Mouse (Mus musculus): ENCODE measurements at regions not wholly inside any gene's neighbourhood (a gene's known extent, or its start where the extent isn't known, plus 50 kb on each side); places are given as distances from the start of the nearest gene placed in this dataset.
A peak's percentile ranks its signal among the peaks of the same experiment; 100 is the strongest.

DNA sequence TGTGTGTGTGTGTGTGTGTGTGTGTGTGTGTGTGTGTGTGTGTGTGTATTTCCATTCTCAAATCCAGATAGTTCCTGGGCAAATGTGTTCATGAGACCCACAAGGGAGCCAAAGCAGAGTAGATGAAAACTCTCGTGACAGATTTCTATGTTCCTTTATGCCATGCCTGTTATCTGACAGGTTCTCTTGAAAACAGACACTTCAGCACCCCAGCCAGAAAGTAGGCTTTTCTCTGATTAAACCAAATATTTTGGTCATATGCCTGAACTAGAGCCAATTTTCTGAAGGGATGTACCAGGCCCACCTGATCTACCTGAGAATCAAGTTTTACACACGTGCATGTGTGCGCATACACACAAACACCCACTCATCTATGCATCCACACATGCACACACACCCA lies 95.5 kb downstream of the Psat1 start:
- no peak for DNase-seq (ENCODE audit: low spot score)

DNA sequence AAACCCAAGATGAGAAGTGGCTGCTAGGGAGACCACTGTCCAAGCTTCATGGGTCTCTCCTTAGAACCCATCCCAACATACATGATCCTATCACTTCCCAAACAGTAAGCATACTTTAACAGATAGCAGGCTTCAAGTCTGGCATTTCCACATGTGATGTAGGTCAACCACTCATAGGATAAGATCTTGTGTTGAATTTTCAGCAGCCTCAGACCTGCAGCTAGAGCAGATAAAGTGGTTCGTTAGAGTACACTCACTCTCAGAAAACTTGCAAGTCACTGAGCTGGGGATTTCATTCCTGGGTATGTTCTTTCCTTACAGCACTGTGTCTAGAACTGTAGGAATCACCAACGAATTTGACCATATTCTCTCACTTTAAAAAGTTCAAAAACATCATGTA lies 96.4 kb downstream of the Psat1 start:
- DNase-seq (ENCODE audit: low spot score): no peak

DNA sequence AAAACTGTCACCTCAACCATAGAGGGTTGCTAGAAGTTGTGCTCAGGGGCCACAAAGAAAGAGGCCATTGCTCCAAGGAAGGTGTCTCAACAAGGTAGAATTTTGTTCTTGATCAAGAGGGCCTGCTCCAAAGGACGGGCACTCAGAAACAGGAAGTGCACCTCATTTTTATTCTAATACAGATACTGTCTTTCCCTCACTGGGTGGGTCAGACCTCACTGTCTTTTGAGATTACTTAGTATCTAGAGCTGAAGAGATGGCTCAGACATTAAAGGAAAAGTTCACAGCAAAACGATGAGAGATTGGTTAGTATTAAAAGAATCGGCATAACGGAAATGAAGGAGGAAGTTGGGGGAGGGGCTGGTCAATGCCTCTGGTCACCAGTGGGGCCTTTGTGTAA lies 97.9 kb downstream of the Psat1 start:
- DNase-seq (ENCODE audit: low spot score): no peak

DNA sequence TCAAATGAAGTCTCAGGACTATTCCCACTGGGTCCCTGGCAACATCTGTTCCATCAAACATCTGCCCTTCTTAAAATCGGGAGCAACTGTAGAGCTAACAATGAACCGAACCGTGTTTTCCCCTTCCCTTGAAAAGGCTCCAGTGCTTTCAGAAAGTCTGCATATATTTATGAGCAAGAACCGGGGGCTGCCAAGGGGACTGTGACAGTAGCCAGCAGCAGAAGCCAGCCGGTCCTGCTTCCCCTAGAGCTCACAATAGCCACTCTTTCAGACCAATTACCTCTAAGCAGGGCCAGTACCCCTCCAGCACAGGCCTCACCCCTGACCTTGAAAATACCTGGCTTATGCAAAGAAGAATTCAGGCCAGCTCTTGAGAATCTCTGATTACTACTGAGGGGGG lies 108.8 kb downstream of the Psat1 start:
- DNase-seq (ENCODE audit: low spot score): no peak

DNA sequence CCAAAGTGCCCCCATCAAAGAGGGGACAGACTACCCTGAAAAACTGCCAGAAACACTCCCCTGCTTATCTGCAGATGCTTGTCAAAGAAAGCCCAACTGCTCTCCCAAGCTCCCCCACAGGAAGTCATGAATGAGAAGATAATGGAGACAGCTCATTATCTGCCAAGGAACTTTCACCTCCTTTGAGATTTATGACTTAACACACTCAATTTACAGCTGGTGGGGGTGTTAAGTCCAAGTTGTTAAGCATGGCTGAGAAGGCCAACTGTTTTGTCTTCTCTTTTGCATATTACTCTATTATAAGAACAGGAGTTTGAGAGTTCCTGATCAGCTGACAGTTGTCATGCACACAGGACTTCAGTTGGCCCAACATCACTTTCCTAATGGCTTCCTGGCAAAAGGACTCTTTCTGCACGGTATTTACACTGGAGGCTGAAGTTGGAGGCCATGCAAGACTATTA lies 109.4 kb downstream of the Psat1 start:
- no peak for DNase-seq (ENCODE audit: low spot score)

DNA sequence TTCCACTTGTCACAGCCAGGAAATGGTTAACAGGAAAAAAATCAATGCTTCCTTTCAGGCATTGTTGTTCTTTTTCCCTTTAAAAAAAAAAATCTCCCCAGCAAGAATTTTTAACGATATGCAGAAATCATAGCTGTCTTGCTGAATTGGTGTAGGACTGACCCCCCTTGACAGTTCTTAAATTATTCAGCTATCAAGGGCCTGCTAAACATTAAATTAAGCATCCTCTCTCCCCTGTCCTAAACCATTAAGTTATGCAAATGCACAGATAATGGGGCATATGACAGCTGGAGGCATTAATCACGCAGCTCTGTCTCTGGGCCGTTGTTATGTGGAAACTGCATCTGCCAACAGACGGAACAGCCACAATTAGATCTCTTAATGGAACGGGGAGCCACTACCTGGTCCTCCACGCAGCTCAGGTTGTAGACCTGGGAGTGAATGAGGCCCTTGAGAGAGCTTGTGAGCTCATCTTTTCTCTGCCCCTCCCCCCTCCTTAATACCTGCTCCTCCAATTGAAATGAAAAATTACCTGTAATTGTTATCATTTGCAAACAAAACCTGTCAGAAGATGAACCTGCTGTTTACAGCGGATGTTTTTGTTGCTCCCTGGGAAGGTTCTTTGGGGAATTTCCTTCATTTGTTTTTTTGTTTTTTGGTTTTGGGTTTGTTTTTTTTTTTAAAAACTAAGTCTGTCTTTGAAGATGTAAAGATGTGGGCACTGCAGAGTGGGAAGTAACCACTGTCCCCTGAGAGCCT lies 110.0 kb downstream of the Psat1 start:
- no peak for DNase-seq (ENCODE audit: low spot score)

DNA sequence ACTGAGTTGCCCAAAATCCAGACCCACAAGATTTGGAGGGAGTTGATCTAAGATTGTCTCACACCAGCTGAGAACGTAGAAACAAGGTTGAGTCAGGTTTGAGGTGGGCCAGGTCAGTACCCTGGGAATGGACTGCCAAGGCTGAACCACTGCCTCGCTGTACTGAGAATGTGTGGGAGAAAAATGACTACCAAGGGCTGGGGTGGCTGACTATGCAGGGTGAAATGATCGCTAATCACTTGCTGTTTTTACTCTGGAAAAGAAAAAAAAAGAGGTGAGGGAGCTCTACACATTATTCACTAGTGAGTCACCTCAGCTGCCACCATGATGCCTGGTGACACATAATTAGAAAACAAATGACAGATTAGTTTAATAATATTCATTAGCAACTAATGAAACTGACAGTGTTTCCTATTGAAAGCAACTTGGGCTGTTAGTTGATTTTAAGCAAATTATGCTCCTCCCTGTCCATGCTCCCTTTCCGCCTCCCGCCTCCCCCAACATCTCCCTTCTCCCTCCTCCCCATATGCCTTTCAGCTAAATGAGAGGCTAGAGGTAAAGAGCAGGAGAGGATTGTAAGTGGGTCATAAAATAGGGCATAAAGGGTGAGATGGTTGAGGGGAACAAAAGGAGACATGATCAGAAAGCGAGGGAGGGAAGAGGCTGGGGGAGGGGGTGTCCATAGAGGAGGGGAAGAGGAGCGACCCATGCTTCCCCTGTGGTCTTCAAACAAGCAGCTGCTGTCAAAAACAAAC lies 110.8 kb downstream of the Psat1 start:
- no peak for DNase-seq (ENCODE audit: low spot score)

DNA sequence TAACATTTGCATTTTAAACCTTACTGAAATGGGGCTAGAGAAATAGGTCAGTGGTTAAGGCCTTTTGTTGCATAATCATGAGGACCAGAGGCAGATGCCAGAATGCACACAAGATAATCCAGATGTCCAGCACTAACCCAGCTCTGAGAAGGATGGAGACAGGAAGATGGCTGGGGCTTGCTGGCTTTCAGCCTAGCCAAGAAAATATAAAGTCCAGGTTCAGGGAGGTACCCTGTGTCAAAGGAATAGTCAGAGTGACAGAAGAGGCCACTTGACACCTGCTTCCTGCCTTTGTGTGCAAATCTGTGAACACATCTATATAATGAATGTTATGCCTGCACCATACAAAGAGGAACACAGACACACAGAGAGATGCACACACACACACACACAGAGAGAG lies 116.8 kb downstream of the Psat1 start:
- no peak for DNase-seq (ENCODE audit: low spot score)

DNA sequence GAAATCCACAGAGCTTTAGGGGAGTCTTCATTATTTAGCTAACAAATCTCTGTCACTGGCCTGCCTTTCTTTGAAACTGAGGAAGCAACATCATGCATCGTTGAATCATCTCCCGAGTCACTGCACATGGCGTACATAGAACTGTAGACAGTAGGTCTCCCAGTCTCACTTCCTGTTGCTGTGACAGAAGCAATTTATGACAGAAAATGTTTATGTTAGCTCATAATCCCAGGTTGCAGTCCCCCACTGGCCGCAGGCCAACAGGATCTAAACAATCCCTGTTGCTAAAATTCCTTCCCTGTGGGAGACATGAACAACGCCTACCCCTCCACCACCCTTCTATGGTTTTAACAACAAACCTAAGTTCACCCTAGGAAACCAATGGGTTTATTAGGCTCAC lies 118.0 kb downstream of the Psat1 start:
- DNase-seq (ENCODE audit: low spot score): no peak

DNA sequence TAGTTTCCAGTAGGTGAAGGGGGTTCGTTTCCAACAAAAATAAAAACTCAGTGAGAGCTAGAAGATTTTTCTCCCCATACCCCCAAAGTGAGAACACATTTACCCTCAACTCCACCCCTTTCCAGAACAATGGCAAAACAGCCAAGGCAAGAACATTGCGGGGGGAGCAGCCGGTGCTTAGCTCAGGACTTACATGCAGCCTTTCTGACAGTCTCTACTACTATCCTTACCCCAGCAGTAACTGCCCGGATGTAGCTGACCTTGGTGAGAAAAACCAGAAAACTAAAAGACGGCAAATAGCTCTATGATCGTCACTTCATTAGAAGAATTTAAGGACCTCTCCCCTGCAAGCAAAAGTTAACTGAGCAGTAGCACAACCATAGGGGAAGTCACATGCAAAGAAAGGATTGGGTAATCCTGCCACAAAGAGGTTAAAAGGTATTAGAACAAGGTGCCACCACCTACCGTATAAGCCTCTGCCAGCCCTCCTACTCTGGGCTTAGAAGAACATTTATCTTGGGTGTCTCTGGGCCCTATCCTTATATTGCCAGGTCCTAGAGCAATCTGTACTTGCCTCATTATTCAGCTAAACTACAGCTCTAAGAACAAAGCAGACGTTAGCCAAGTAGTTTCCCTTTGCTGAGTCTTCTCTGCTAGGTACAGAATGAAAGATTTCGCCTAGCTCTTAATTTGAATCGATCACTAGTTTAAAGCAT lies 119.0 kb downstream of the Psat1 start:
- DNase-seq (ENCODE audit: low spot score): no peak

DNA sequence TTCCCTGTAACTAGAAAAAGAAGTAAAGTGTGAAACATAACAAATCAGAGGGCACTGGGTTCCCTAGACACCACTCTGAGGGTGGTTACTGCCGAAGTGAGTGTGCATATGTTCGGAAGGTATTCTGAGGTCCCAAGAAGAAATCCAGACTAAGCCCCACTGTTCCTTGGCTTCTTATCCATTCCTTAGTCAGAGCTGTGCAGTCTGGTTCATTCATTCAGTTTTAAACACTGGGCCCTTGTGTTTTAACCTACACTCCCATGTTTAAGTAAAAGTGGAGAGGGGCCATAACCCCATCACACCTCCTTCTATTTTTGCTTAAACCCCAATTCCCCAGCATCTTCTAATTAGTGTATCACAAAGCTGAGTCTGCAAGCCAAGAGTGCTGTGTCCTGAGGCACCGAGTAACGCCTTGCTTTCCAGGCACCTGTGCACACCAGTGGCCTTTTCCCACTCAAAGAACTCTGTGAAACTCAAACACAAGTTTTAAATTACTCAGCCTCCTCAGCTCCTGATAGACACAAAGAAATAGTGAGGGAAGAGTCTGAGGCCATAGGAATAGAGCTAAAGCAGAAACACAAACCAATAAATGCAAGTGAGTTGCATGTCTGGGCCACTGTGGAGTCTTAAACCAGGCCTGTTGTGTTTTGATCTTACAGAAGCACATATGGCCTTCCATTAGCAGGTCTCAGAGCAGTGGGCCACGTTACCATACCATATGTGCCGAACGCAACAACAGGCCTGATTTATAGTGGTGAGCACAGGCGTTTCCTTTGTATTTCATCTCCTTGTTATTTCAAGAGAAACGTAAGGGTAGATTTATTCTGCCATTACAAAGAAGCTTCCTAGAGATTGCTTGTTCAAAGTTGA lies 119.8 kb downstream of the Psat1 start:
- DNase-seq (ENCODE audit: low spot score): no peak

DNA sequence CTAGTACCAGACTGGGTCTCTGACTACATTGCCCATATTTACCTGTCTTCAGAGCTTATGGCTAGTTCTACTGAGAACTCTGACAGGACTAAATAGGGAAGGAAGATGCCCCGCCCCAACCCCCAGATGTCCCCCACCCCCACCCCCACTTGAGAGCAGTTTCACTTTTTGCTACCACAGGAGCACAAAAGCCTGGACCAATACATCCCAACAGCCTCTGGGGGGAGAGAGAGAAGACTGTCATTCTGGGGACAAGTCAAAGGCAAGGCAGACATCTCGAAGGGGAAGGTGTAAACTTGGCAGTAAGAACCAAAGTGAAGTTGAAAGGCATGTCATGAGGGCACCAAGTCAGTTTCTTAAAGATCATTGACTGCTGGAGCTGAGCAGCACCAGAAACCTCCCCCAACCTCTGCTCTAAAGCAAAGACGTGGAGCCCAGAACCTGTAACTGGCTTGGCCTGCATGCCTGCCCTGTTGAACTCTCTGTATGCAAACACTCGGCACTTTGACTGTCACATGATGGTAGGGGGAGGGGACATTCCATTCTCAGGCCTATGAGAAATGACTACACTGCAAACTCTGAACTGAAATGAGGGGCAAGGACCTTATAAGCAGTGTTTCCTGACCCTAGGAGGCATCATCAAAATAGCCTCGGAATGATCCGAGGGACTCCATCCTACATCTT lies 123.3 kb downstream of the Psat1 start:
- DNase-seq (ENCODE audit: low spot score): no peak

DNA sequence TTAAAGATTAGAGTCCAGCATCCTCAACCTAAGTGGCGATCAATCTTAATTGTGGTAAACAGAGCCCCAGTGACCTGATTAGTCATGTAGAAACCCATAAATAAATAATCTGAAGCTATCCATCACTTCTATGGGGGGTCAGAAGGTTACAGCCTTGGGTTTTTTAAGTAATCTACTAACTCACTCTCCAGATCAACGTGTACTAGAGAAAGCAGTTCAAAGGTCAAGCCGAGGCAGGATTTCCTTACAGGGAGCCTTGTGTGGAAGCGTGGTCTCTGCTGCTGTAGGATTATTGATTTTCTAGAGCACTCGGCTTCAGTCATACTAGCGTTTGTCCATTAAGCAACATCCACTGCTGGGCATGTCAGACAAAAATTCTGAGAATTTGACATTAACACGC lies 127.1 kb downstream of the Psat1 start:
- DNase-seq (ENCODE audit: low spot score): no peak

DNA sequence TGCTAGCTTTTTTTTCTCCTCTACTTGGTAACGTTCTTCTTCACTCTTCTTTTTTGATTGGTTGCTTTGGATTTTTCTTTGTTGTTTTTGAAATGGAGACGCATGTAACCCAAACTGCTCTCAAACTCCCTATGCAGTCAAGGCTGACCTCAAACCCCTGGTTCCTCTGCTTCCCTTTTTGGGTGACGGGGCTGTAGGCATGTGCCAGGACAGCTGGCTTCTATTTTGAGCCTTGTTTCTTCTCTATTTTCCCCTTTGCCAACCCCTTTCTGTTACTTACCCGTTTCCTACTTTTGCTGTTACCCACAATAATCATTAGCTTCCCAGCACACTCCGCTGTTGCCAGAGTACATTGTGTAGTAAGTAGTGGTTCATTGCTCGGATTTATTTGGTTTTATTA lies 132.0 kb downstream of the Psat1 start:
- DNase-seq (ENCODE audit: low spot score): no peak

DNA sequence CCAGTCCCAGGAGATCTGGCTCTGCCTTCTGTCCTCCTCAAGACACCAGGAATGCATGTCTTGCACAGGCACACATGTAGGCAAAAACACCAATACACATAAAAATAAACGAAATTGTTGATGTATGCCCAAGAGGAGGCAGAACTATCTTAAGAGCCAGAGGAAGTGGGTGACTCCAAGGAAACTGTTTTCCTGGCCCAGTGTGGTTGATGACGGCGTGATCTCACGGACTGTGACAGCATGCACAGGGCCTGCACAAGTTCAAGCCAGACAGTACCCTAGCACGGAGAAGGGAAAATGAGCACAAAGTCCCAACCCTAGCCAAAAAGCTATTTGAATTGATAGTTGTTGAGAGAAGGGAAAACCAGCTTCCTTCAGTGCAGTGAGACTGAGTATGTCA lies 138.1 kb downstream of the Psat1 start:
- DNase-seq (ENCODE audit: low spot score): no peak

DNA sequence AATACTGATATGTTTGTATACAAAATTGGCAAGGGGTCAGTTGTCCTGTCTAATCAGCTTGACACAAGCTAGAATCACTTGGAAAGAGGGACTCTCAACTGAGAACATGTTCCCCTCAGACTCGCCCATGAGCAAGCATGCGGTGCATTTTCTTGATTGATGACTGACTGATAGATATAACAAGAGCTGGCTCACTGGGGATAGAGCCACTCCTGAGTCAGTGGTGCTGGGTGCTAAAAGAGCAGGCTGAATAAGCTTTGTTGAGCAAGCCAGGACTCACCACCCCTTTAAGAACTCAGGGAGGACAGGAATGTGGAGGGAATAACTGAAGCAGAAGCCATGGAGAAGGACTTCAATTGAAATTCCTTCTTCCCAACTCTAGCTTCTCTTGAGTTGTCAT lies 139.5 kb downstream of the Psat1 start:
- DNase-seq (ENCODE audit: low spot score): no peak

DNA sequence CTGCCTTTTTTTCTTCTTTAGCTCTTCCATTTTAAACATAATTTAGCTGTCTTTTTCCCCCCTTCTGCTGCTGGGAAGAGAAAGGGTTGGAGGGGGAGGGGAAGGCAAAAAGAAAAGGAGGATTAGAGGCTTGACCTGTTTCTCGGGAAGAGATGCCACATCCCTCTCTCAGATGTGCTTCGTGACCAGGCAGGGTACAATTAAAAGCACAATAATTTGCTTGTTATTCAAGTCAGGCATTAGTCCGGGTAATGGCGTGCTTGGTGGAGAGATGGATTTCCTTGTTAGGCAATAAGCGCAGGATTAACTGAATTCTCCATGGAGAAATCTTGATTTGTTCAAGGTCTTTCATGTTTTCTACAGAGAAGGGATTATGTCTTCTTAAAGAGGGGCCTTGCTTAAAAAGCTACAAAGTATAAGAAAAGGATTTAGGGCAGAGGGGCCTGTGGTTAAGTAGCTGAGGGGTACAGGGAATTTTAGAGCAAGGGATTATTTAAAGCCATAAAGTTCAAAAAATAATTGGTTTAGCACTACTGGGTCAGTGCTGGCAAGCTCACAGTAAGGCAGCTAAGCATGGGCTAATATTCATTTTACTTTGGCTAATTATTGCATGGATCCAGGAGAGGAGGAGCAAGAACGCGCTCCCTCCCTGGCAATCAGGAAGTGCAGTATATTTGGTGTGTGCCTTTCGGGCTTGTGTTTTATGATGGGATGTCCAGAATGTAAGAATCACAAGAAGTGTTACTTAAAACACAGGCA lies 143.8 kb downstream of the Psat1 start:
- DNase-seq (ENCODE audit: low spot score): no peak

DNA sequence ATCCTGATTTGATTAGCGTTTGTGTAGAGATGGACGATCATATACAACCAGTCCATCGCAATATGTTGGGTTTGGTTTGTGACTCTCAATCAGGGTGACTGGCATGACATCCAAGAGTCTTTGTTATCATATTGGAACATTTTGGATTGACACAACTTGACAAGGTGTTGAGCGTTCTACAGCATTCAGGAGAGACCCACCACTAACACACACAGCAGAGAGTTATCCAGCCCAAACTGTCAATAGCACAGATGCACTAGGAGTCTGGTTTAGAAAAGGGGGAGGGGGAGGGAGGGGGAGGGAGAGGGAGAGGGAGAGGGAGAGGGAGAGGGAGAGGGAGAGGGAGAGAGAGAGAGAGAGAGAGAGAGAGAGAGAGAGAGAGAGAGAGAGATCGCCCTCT lies 144.5 kb downstream of the Psat1 start:
- DNase-seq (ENCODE audit: low spot score): no peak

DNA sequence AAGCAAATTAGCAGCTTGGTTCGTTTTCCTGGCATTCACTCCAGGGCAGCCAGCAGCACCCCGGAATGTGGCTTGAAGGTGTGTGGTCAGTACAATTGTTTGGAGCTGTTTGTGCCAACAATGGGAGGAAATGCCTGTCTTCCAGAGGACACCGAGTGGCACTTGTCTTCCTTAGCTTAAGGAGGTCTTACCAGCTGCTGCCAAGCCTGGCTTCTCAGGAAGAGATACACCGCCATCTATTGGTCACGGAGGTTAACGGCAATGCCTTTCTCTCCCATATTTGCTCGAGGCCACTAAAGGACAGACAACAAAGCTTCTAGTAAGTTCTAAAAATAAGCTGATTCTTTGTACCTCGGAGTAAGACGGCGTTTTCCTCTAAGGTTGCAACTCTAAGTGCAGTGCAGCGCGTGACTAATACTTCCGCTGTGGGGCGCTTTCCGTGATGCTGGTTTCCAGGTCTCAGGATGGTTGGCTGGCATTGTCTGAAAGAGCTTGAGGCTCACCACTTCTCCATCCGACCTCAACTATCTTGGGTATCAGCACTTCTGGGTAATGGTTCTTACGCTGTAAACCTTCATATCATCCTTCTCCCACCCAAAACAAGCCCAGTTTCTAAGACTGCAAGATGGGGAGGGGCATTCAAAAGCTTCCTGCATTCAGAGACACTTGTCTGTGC lies 145.2 kb downstream of the Psat1 start:
- peak; percentile 48 for DNase-seq (ENCODE audit: low spot score)
